Mouse (Mus musculus) small intestine, adult 2 months (tissue): ENCODE measurements around the gene Pramef8.

Source experiments
- CTCF ChIP-seq: fragments of 200-500 bp; IDR thresholded peaks from 2 replicates; pipeline ENCODE4 v1.5.1; 2012; ENCODE audit warnings: low read depth, mild to moderate bottlenecking, control low read depth, inconsistent platforms, low read length, moderate library complexity, mixed read lengths; ENCODE audit not compliant: insufficient replicate concordance, insufficient read length; ENCODE audit errors: extremely low read depth
- POLR2A ChIP-seq: fragments of 200-500 bp; IDR thresholded peaks from 2 replicates; pipeline ENCODE4 v1.6.1; 2012; ENCODE audit warnings: low read depth, mild to moderate bottlenecking, control low read depth, inconsistent platforms, low read length, moderate library complexity

- TF ChIP-seq CTCF, result no peak
- TF ChIP-seq POLR2A, result no peak
Measured at GRCm38 (mm10) chr4:143379480-143379879, 32.7 kb upstream of the Pramef8 start.
